Mouse (Mus musculus) right cerebral cortex, adult 18-20 months (tissue): ENCODE data around the gene Id1.

Source experiments
- DNase-seq: peaks from one replicate; pipeline ENCODE4 v3.0.0; 2022; ENCODE audit warnings: mixed read lengths

The Id1 gene

GRCm38 (mm10) chr2:152724332-152724723 is 11.7 kb upstream of the Id1 start:
- DNase-seq, result no peak

GRCm38 (mm10) chr2:152725178-152725750 is 10.8 kb upstream of the Id1 start:
- DNase-seq, result no peak

GRCm38 (mm10) chr2:152726213-152726612 is 9.8 kb upstream of the Id1 start:
- DNase-seq, result no peak

DNA sequence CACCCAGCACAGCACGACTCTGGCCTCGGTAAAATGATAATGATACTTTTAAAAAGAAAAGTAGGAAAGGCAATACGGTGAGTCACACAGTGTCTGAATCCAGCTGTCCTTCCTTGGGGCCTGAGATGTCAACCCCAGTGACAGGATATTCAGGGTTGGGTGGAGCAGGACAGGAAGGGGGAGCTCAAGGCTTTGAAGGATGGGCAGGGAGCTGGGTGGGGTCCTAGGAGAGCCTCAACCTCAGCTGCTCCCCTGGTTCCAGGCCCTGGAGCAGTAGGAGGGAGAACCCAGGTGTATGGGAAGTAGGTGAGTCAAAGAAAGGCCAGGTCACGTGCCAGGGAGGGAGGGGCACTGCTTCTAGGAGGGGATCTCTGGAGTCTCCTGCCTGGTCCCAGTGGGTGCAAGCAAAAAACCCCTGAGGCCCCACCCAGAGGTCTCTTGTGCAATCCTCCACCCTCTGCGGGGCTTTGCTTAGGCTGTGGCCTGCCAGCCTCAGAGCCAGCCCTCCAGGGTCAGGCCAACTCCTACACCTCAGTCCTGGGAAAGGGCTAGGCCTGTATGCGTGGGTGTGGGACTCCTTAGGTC is 9.2 kb upstream of the Id1 start:
- no peak for DNase-seq

DNA sequence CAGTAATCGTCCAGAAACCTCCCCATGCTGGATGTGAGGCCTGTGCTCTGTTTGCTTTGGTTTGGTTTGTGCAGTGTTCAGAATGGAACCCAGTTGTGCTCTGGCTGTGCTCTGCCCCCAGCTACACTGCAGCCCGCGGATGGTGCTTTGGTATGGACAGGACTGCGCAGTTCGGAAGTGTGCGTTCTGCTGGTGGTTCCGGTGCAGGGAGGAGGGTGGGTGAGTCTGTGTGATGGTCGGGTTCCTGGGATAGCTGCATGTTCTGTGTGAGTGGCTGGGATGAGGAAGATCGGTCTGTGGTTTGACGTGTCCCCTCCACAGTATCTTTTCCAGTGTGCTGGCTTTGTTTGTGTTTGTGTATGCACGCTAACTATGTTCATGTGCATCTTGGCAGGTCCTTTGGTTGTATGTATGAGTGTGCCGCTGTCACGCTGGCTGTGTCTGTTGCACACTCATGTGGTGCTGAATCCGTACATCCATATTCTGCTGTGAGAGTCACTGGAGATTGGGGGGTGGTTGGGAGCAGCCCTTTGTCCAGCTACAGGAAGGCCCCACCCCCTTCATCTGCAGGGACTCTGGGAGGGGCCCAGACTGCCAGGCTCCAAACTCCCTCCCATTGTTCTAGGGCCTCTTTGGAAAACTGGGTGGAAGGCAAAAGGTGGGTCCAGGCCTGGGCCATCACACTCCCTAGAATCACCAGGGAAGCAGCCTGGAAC is 8.1 kb upstream of the Id1 start:
- no peak for DNase-seq

- no peak for DNase-seq
Observed at GRCm38 (mm10) chr2:152728594-152728993, 7.5 kb upstream of the Id1 start.

DNA sequence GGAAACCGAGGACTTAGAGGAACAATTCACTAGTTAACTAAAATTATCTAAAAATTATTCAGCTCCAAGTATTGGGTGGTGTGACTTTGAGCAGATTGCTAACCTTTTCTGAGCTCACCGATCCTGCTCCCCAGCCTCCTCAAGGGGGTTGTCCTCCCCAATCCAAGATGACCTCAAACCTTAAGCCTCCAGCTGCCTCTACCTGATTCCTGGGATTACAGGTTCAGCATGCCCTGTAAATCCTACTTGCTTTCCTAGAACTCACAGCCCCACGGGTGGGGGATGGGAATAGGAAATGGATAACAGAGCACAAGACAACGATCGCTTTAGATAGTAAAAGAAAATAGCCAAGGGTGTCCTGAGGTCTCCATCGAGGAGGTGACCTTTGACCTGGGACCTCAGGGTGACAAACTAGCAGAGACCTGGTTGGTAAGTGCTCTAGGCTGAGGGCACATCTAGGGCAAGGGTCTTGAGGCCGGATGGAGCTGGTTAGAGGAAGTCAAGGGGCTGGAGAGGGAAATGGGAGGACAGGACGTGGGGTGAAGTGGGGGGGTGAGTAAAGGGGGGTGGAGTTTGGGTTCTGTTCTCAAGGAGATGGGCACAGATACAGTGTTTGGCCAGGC is 6.9 kb upstream of the Id1 start:
- DNase-seq, result no peak

DNA sequence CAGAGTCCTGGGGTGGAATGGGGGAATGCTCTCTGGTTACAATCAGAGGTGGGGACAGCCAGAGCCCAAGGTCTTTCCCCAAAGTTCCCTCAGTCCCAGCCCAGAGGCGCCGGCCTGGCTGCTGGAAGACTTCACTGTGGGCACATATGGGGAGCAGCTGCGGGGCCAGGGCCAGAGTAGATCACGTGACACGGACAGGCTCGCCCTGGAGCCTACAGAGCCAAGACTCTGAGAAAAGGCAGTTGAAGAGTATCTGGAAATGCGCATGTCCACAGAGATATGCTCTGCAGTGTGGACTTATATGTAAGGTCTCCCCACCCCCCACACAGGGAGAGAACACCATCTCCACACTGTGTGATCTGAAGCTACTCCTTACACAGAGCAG is 6.4 kb upstream of the Id1 start:
- DNase-seq, result no peak

- no peak for DNase-seq
Observed at GRCm38 (mm10) chr2:152733201-152733600, 2.9 kb upstream of the Id1 start.

DNA sequence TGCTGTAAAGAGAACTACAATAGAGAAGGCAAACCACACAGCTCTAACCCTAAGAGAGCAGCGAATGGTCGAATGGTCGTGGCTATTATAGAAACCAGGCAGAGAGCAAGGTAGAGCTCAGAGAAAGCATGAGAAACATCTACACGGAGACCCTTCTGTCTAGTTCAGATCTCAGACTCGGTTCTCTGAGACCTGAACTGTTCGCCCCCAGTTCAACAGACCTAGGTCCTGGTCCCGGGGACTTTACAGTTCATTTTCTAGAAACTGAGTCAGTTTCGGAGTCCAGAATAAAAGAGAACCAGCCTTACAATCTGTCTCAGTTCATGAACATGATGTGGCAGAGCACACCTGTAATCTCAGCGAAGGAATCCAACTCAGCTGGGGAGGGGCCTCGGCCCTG is 1.6 kb upstream of the Id1 start:
- no peak for DNase-seq

DNA sequence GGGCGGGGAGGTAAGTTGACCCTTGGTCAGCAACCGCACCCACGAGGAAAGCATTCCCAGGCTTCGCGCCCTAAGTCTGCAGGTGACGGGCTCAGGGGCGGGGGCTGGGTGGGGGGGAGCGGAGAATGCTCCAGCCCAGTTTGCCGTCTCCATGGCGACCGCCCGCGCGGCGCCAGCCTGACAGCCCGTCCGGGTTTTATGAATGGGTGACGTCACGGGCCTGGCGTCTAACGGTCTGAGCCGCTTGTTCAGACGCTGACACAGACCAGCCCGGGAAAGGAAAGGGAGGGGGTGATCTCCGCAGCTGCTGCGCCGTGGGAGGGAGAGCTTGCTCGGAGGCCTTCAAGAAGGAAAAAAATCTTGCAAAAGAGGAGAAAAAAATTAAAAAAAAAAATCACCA is 1.1 kb upstream of the Id1 start:
- peak; percentile 96 for DNase-seq

DNA sequence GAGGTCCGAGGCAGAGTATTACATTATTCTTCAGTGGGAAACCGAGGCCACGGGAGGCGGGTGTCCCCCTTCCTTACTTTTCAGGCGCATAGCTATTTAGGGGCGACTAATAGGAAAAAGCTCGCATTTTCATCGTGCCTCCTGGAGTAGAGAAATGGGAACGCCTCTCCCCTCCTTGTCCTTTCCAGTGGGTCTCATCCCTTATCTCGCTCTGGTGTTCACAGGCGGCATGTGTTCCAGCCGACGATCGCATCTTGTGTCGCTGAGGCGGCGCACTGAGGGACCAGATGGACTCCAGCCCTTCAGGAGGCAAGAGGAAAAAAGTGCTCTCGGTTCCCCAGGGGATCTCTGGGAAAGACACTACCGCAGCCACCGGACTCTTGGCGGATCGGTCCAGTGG is 697 bp downstream of the Id1 start:
- DNase-seq, result no peak

DNA sequence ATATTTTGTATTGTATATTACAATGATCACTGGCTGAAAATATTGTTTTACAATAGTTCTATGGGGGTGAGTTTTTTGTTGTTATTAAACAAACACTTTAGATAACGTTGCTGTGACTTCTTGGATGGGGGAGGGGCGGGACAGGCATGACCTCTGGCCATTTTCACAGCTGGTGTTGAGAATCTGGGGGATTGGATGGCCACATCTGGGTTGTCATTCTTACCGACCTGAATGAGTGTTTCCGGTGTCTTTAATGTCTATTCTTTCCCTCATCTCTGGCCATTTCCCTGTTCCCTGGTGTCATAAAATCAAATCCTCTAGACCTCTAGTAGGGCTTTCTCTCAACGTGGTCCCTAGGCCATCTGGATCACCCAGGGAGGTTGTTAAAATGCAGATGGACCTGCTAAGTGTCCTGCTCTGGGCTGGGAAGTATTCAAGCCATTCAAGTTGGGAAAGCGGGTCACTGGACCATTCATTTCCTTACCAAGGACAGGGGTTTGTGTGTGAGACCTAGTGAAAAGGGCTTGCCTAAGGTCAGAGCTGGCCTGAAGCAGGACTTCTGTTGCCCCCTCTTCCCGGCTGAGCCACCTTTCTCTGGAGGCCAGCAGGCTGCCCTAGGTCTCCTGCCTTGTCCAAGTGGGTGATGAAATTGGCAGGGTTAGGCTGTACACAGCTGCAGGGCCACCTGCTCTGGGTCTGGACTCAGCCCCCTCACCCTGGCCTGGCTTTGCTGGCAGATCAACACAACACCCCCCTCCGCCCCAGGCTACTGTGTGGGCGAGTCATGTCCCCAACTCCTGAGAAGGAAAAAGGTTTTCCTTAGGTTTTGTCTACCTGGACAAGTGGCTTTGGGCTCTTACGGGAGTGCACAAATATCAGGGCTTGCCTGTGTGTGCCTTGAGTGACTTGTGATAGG is 1.5 kb downstream of the Id1 start:
- no peak for DNase-seq

GRCm38 (mm10) chr2:152738341-152738740 is 2.3 kb downstream of the Id1 start:
- no peak for DNase-seq

DNA sequence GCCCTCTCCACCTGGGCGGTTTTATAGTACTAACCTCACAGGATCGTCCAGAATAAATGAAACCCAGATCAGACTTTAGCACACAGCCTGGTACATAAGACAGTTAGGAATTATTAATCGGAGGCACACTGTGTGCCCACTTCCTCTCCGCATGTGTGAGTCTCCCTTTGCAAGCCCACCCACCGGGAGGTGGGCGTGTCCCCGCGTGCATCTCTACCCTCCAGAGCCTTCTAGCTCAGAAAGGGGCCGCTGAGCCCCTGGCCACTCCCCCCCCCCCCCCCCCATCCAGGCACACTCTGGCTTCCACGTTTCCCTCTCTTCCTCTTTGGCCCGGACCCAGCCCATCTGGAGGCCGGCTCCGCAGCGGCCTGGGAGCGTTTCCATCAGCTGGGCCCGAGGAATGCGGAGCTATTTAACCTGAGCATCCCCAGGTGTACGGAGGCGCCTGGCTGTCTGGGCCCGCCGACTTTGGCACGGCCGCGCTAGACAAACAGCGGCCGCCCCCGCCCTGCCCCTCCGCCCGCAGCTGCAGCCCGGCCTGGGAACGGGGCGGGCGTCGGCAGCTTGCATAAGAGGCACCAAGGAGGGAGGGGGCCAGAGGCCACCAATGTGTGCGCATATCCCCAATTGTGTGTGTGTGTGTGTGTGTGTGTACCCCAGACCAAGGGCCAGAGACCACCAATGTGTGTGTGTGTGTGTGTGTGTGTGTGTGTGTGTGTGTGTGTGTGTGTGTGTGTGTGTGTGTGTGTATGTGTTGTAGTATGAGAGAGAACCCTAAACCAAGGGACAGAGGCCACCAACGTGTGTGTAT is 3.2 kb downstream of the Id1 start:
- no peak for DNase-seq

GRCm38 (mm10) chr2:152739842-152740260 is 3.8 kb downstream of the Id1 start:
- DNase-seq, result no peak

DNA sequence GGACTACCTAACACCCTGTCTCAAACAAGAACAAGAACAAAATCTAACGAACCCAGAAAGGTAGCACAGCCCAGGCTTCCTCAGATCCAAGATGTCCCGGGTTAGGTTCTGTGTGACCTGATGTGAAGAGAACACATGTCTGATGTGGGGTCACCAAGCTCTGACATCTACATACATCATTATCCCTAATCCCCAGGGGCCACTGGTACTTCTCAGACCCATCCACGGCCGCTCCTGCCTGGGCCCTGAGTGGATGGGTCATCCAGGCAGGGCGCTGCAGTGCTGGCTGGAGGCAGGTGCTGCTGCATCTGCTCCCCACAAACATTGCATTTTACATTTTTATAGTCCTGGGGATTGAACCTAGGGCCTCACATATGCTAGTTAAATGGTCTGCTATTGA is 4.4 kb downstream of the Id1 start:
- DNase-seq, result no peak

DNA sequence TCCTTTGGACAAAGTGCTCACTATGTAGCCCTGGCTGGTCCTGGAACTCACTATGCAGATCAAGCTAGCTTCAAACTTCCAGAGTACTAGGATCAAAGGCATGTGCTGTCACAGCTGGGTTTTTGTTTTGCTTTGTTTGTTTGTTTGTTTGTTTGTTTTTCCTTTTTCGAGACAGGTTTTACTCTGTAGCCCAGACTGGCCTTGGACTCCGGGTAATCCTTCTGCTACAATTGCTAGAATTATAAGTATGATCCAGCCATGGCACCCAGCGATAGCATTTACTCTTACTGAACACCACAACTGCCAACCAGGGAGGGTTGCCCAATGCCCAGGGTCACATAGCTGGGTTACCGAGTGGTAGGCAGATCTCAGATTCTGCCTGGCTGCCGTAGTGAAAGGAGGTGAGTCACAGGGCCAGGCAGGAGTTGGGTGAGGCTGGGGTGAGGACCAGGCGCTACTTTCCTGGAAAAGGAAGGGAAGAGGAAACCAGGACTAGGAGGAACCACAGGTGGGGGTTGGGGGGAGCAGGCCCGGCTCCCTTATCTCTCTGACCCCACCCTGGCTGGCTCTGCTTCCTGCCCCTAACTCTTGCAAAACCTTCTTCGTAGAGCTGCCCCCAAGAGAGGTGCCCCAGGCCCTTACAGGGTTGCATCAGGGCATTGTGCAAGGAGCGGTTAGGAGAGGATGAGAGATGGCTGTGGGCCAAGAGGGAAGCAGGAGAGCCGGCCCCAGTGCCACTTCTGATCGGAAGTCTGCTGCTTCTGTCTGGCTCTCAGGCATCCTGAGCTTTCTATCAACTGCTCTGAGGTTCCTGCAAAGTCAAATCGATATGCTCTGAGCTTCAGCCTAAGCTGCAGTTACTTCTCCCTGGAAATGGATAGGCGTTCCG is 5.3 kb downstream of the Id1 start:
- DNase-seq, result no peak

DNA sequence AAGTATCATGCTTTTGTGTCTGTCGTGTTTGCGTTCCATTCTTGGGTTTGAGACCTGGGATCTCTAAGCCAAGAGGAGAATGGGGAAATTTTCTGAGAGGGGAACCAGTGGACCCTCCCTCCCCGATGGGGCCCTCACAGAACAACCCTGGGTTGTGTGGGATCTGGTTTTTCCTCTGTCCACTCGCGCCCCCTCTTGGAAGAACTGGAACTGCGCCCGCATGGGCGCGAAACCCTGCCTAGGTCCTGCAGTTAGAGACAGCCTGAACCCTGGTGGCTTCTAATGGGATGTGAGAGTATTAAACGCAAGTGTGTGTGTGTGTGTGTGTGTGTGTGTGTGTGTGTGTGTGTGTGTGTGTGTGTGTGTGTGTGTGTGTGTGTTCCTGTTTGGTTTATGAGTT is 6.4 kb downstream of the Id1 start:
- no peak for DNase-seq

DNA sequence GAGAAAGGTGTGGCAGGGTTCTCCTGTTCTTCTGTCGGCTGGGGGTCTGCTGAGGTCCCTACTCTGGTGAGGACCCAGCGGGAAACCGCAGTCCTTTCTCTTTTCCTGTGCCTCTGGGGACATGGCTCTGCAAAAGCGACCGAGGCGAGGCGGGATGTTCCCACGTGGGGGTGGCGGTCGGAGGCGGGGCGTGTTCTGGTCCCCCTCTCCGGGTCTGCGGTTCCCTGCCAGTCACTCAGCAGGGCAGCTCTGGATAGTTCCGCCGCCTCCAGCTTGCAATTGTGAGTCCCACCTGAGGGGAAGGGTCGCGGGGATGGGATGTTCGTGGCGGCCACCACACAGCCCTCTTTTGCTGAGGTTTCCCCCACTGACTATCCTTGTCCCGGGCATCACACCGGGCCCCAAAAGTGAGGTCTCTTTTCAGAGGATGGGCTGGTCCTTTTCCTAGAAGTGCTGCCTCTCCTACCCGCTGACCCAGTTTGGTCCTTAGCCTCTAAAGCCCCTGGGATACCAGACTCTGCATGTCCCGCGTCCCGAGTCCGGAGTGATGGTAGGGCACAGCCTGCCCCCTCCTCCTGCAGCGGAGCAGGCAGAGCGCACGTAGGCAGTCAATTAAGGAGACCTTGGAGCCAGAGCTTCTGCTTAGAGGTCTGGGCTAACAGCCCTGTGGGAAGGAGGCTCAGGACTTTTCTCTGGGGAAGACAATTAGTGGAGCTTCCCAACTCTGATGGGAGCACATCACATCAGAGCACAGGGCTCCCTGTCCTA is 18.1 kb downstream of the Id1 start, which contains the start of gene Cox4i2:
TSS of gene Cox4i2 (plus strand) at position 230 of the 768 bp plus-strand sequence.
- DNase-seq, result no peak
